Mouse (Mus musculus) CH12.LX (cell line): ENCODE data around the gene Anks3. TPM values are rescaled to one million over a fixed set of nuclear protein-coding genes. Genes with fewer than 3 reads are reported as not detected.
A peak's percentile ranks its signal among the peaks of the same experiment; 100 is the strongest.

Experiments
- DNase-seq: peaks from one replicate; pipeline ENCODE4 v3.0.0-alpha.2; 2013; ENCODE audit errors: extremely low read depth
- H3K27ac ChIP-seq: 2 replicates; pipeline ENCODE4 v1.5.1; 2012; ENCODE audit warnings: low read depth, mild to moderate bottlenecking, control low read depth, moderate library complexity; ENCODE audit not compliant: insufficient read depth
- H3K27me3 ChIP-seq: replicated peaks from 2 replicates; pipeline ENCODE3; 2012; ENCODE audit warnings: inconsistent platforms
- H3K36me3 ChIP-seq, 2 experiments: replicated peaks in 1 of 2; 2 replicates each; pipeline versions ENCODE3 to v1.6.1; 2012; ENCODE audit warnings: inconsistent platforms in 1 of 2, low read length in 1 of 2, mild to moderate bottlenecking in 1 of 2, mixed read lengths in 1 of 2, moderate library complexity in 1 of 2; ENCODE audit not compliant: control insufficient read depth in 1 of 2, insufficient read depth in 1 of 2
- H3K4me1 ChIP-seq, 2 experiments: 2 replicates each; pipeline ENCODE4 v1.6.1; 2012; ENCODE audit warnings: inconsistent platforms in 1 of 2, moderate library complexity in 1 of 2; ENCODE audit not compliant: insufficient read depth in 2 of 2, control insufficient read depth in 1 of 2
- H3K4me2 ChIP-seq: 2 replicates; pipeline ENCODE4 v1.6.1; 2012; ENCODE audit warnings: low read depth, mild to moderate bottlenecking, control low read depth; ENCODE audit not compliant: poor library complexity, insufficient read depth, severe bottlenecking
- H3K4me3 ChIP-seq, 3 experiments: fragments of 150-350 bp in 1 of 3; sonication (generic) in 1 of 3; replicated peaks in 1 of 3; 2 replicates each; pipeline versions ENCODE3 to v1.5.1; 2011 to 2012; ENCODE audit warnings: low read depth in 2 of 3, low read length in 2 of 3, mild to moderate bottlenecking in 2 of 3, moderate library complexity in 2 of 3, control low read depth in 1 of 3, improper control_type of control experiment in 1 of 3, inconsistent platforms in 1 of 3, mixed read lengths in 1 of 3; ENCODE audit not compliant: poor library complexity in 1 of 3
- H3K79me2 ChIP-seq: replicated peaks from 2 replicates; pipeline ENCODE4 v1.6.1; 2012; ENCODE audit warnings: mild to moderate bottlenecking, moderate library complexity; ENCODE audit not compliant: control insufficient read depth, poor library complexity, insufficient read depth, severe bottlenecking; ENCODE audit errors: extremely low read depth
- H3K9ac ChIP-seq: 2 replicates; pipeline ENCODE4 v1.6.1; 2012; ENCODE audit warnings: low read depth, mild to moderate bottlenecking, control low read depth, moderate library complexity; ENCODE audit not compliant: insufficient read depth
- H3K9me3 ChIP-seq: replicated peaks from 2 replicates; pipeline ENCODE3; 2012; ENCODE audit warnings: low read length, inconsistent platforms, mixed read lengths
- BHLHE40 ChIP-seq: IDR thresholded peaks from 2 replicates; pipeline ENCODE4 v1.6.1; 2011; ENCODE audit warnings: mild to moderate bottlenecking, low read depth, low read length, improper control_type of control experiment
- CHD1 ChIP-seq: IDR thresholded peaks from 2 replicates; pipeline ENCODE4 v1.6.1; 2012; ENCODE audit warnings: low read depth, low read length, improper control_type of control experiment, inconsistent platforms
- CHD2 ChIP-seq: IDR thresholded peaks from 2 replicates; pipeline ENCODE4 v1.6.1; 2011; ENCODE audit warnings: low read length, improper control_type of control experiment
- E2F4 ChIP-seq: IDR thresholded peaks from 2 replicates; pipeline ENCODE4 v1.6.1; 2011; ENCODE audit warnings: low read depth, low read length, improper control_type of control experiment; ENCODE audit not compliant: insufficient replicate concordance
- EP300 ChIP-seq: IDR thresholded peaks from 2 replicates; pipeline ENCODE4 v1.6.1; 2011; ENCODE audit warnings: low read length, improper control_type of control experiment
- ETS1 ChIP-seq: conservative IDR thresholded peaks from 2 replicates; pipeline ENCODE4 v1.6.1; 2012; ENCODE audit warnings: low read depth, mild to moderate bottlenecking, inconsistent platforms, low read length, improper control_type of control experiment, moderate library complexity
- GABPA ChIP-seq: IDR thresholded peaks from 2 replicates; pipeline ENCODE4 v1.6.1; 2012; ENCODE audit warnings: low read depth, low read length, improper control_type of control experiment, inconsistent platforms; ENCODE audit not compliant: insufficient replicate concordance
- KAT2A ChIP-seq: IDR thresholded peaks from 2 replicates; pipeline ENCODE4 v1.6.1; 2012; ENCODE audit warnings: low read length, improper control_type of control experiment, inconsistent platforms; ENCODE audit not compliant: insufficient replicate concordance
- MXI1 ChIP-seq: IDR thresholded peaks from 2 replicates; pipeline ENCODE4 v1.6.1; 2011; ENCODE audit warnings: mild to moderate bottlenecking, low read depth, low read length, improper control_type of control experiment
- MYC ChIP-seq: IDR thresholded peaks from 2 replicates; pipeline ENCODE4 v1.6.1; 2011; ENCODE audit warnings: low read depth, mild to moderate bottlenecking, improper control_type of control experiment, low read length
- SMC3 ChIP-seq: IDR thresholded peaks from 2 replicates; pipeline ENCODE4 v1.6.1; 2011; ENCODE audit warnings: low read depth, low read length, improper control_type of control experiment
- TCF12 ChIP-seq: IDR thresholded peaks from 2 replicates; pipeline ENCODE4 v1.6.1; 2014; ENCODE audit warnings: low read depth, mild to moderate bottlenecking, inconsistent platforms, low read length, improper control_type of control experiment
- UBTF ChIP-seq: IDR thresholded peaks from 2 replicates; pipeline ENCODE4 v1.6.1; 2012; ENCODE audit warnings: low read depth, mild to moderate bottlenecking, inconsistent platforms, low read length, improper control_type of control experiment, moderate library complexity
- ZKSCAN1 ChIP-seq: IDR thresholded peaks from 2 replicates; pipeline ENCODE4 v1.6.1; 2012; ENCODE audit warnings: low read depth, inconsistent platforms, low read length, improper control_type of control experiment, borderline replicate concordance
- ZNF384 ChIP-seq: IDR thresholded peaks from 2 replicates; pipeline ENCODE4 v1.6.1; 2012; ENCODE audit warnings: low read depth, low read length, improper control_type of control experiment, inconsistent platforms
- dilution Hi-C: fragments of 300-500 bp; cut with MboI; formaldehyde crosslinking; loops from 2 replicates; pipeline ENCODE4 v1.14.3; 2020; ENCODE audit warnings: low sequenced_read_pairs; ENCODE audit not compliant: extremely low pct_unique_long_range_greater_than_20kb, extremely low pct_ligation_motif_present
- in situ Hi-C: fragments of 300-500 bp; cut with MboI; formaldehyde crosslinking; loops from 3 replicates; pipeline ENCODE4 v1.14.3; 2019; ENCODE audit warnings: low sequenced_read_pairs, low pct_ligation_motif_present, low pct_unique_long_range_greater_than_20kb, mixed read lengths
- polyA plus RNA-seq: library from polyadenylated mRNA; unstranded; fragments of >175 nt; gene quantifications from 2 replicates; pipeline ENCODE4 v1.2.1, GENCODE M21; 2012; ENCODE audit warnings: low read depth; ENCODE audit not compliant: insufficient read length
- total RNA-seq, 2 experiments: library from RNA; depleted of rRNA; stranded (reverse); fragments of 300-350 nt in 1 of 2; fragments of >200 nt in 1 of 2; gene quantifications; 2 replicates each; pipeline ENCODE4 v1.2.3; 2012 to 2014

Anks3 gene
- total and polyA plus RNA-seq, 3 experiments: 17.0 to 34.9 (median 24.4) TPM

DNA sequence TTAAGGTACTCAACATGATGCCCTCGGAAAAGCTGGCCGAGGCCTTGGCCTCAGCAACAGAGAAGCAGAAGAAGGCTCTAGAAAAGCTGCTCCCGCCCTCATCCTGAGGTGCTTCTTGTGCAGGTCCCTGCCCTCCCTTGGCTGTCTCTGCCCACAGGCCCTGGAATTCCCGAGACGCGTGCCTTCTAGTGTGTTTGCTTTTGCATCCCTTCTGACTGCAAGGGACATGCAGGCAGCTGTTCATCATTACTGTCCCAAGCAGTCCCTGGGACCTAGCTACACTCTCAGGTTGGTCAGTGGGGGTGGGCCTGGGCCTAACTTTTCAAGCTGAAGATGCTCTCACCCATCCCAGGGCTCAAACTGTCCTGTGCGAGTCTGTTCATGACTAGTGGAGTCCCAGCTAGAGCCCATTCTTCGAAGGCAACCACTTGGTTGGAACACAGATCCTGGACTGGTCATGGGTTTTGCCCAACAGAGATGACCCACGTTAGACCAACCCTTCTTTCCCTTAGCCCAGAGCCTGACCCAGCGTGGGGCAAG lies 23.6 kb downstream of the Anks3 start:
- in situ Hi-C loops (no loop called here), dilution Hi-C loops (no loop called here)
- Histone ChIP-seq H3K9ac (no peak overlapping the region), H3K27ac (no peak overlapping the region), H3K4me2 (no peak overlapping the region), H3K9me3 (no peaks in the 10 kb centered on the region), H3K4me1 (peaks cover 8 to 23% of the 10 kb centered on the region in 2 experiments), H3K27me3 (no peaks in the 10 kb centered on the region), H3K4me3 (no peak overlapping the region), H3K79me2 (peaks cover 13% of the 10 kb centered on the region), H3K36me3 (peaks cover 62 to 83% of the 10 kb centered on the region in 2 experiments)
- no peak for TF ChIP-seq KAT2A
- no peak for TF ChIP-seq MXI1
- no peak for TF ChIP-seq BHLHE40
- TF ChIP-seq EP300: no peak
- TF ChIP-seq ZKSCAN1: no peak
- no peak for TF ChIP-seq ETS1
- no peak for TF ChIP-seq E2F4
- TF ChIP-seq GABPA: no peak
- TF ChIP-seq SMC3: no peak
- TF ChIP-seq CHD1: no peak
- no peak for TF ChIP-seq ZNF384
- TF ChIP-seq UBTF: no peak
- TF ChIP-seq MYC: no peak
- no peak for DNase-seq

DNA sequence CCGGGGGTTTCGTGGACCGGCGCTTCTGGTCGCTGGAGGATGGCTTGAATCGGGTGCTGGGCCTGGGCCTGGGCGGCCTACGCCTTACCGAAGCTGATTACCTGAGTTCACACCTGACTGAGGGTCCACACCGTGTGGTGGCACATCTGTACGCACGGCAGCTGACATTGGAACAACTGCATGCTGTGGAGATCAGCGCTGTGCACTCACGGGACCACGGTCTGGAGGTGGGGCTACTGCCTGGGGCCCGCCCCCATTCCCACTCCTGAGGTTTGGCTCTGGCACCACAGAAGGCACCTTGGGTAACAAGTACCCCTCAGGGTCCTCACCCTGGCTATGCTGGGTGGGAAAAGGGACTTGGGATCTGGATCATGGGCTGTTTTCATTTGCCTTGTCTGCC lies 24.6 kb downstream of the Anks3 start:
- dilution Hi-C loops: no loop called here
- H3K4me3 ChIP-seq: peak overlapping the region; percentile 74 to 98 (median 87)
- H3K27me3 ChIP-seq: no peaks in the 10 kb centered on the region
- H3K9me3 ChIP-seq: no peaks in the 10 kb centered on the region
- H3K27ac ChIP-seq: peak overlapping the region; percentile 43
- peaks cover 13% of the 10 kb centered on the region for H3K79me2 ChIP-seq
- peaks cover 60 to 81% of the 10 kb centered on the region in 2 experiments for H3K36me3 ChIP-seq
- peak; percentile 30 for DNase-seq
- in situ Hi-C loops: no loop called here
- peaks cover 8 to 23% of the 10 kb centered on the region in 2 experiments for H3K4me1 ChIP-seq
- H3K4me2 ChIP-seq: peak overlapping the region; percentile 60
- TF ChIP-seq CHD2: no peak
- TF ChIP-seq TCF12: no peak
- peak; percentile 65 for TF ChIP-seq BHLHE40
- peak overlapping the region; percentile 80 for H3K9ac ChIP-seq
